Mouse (Mus musculus): ENCODE measurements around the gene Tmem74b. TPM values are rescaled to one million over a fixed set of nuclear protein-coding genes. Genes with fewer than 3 reads are reported as not detected.

The Tmem74b gene
- polyA plus RNA-seq, 1 experiment from 2014 or later = 2.8 TPM

DNA sequence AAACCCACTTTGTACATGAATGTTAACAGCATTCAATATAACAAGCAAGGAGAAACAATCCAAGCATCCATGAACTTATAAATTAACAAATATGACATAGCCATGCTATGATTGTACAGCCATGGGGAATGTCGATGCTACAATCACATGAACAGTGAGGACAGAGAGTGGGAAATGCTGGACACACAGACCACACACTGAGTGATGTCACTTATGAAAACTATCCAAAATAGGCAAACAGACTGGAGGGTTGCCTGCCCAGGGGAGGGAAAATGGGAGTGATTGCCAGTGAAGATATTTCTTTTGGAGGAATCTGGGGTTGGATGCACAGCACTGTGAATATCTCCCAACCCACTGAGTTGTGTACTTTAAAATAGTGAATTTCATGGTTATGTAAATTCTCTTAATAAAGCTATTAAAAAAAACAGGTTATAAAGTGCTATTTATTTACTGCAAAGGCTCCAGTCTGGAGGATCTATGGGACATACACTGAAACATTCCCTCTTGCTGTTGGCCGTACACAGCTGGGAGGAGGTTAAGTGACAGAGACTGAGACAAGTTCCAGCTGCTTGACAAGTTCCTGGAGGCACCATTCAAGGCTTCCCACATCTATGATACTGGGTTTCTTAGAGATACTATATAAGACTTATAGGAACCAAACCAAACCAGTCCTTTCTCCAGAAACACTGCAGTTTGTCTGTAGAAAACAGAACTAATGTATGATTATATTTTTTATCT is 14.7 kb downstream of the Tmem74b start:
- no peaks in the 10 kb centered on the region for H3K27me3 ChIP-seq (ENCODE audit: low read depth, poor library complexity, severe bottlenecking)
- H3K9me3 ChIP-seq (replicated peaks) = no peaks in the 10 kb centered on the region
- no peak overlapping the region for H3K27ac ChIP-seq
- peaks cover 66% of the 10 kb centered on the region for H3K36me3 ChIP-seq
- H3K4me3 ChIP-seq = no peak overlapping the region
- DNase-seq (ENCODE audit: low spot score) = no peak
- H3K4me1 ChIP-seq = no peaks in the 10 kb centered on the region
- WGBS = 89% methylated on average over 2 of the region's 2 CpGs

DNA sequence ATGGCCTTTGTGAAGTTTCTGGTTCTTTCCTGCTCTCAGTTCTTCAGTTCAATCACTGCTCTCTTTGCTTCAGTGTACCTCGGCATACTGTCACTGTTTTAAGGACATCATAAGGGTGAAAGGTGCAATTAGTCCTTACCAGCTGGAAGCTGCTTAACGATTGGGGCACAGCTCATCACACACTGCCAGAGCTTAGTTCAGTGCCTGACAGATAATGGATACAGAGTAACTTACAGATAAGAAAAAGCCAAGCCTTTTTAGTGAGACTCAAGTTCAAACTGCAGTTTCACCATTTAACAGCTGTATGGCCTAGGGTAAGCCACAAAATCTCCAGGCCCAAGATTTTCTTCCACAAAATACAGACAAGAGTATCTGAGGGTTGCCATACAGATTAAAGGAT is 22.3 kb downstream of the Tmem74b start:
- no peak for DNase-seq (ENCODE audit: low spot score)
- Histone ChIP-seq H3K27me3 (ENCODE audit: low read depth, poor library complexity, severe bottlenecking) (no peaks in the 10 kb centered on the region), H3K27ac (no peak overlapping the region), H3K4me3 (no peak overlapping the region), H3K36me3 (peaks cover 98% of the 10 kb centered on the region), H3K9me3 (replicated peaks) (no peaks in the 10 kb centered on the region), H3K4me1 (no peaks in the 10 kb centered on the region)
- WGBS = 82% methylated on average over 2 of the region's 2 CpGs

DNA sequence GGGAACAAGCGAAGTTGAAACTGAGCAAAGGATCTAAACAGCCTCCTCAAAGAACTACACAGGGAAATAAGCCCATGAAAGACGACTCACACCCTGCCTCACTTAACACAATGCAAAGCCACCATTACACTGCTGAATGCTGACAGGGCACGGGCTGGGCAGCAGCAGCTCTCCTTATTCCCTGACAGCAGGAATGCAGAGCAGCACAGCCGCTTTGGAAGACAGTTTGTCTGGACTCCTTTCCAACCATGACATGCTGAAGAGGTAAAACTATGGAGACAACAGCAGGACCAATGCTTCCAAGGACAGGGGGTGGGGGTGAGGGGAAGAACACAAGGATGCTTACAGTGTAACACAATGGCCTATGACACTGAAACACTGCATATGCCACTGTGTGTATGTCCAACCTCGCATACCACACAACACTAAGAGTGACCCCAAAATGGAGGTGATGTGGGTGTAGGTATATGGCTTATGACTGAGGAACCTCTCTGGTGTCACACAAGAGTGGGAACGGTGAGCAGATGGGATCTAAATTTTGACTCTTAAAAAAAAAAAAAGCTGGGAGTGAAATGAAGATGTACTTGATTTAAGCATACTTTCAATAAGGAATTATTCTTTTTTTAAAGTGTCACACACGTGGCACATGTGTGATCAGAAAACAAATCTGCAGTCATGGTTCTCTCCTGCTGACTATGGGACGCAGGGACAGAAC is 31.5 kb downstream of the Tmem74b start:
- peaks cover 62% of the 10 kb centered on the region for H3K36me3 ChIP-seq
- 87% methylated on average over 8 of the region's 8 CpGs for WGBS
- H3K4me3 ChIP-seq = no peak overlapping the region
- H3K4me1 ChIP-seq = no peaks in the 10 kb centered on the region
- DNase-seq (ENCODE audit: low spot score) = no peak
- H3K9me3 ChIP-seq (replicated peaks) = no peaks in the 10 kb centered on the region
- H3K27ac ChIP-seq = no peak overlapping the region
- no peaks in the 10 kb centered on the region for H3K27me3 ChIP-seq (ENCODE audit: low read depth, poor library complexity, severe bottlenecking)

DNA sequence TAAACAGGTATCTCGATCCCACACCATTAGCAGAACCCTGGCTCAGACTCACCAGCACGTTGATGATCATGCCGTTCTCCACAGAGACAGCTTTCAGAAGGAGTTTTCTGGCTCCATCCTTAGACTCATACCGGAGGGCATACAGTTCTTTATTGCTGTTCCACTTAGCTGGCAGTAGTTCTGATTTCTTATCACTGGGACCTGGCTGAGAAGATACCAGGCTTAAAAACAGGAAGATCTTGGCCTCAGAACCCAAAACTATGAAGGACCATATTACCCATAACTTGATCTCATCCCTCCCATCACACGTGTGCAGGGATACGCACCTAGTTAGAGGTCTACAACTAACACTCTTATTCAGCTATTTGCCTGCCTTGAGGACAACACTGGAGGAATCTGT is 33.6 kb downstream of the Tmem74b start:
- Histone ChIP-seq H3K4me1 (peaks cover 15% of the 10 kb centered on the region), H3K9me3 (replicated peaks) (no peaks in the 10 kb centered on the region), H3K27ac (no peak overlapping the region), H3K36me3 (peaks cover 44% of the 10 kb centered on the region), H3K27me3 (ENCODE audit: low read depth, poor library complexity, severe bottlenecking) (no peaks in the 10 kb centered on the region), H3K4me3 (no peak overlapping the region)
- DNase-seq (ENCODE audit: low spot score) = no peak
- 92% methylated on average over 6 of the region's 6 CpGs for WGBS

DNA sequence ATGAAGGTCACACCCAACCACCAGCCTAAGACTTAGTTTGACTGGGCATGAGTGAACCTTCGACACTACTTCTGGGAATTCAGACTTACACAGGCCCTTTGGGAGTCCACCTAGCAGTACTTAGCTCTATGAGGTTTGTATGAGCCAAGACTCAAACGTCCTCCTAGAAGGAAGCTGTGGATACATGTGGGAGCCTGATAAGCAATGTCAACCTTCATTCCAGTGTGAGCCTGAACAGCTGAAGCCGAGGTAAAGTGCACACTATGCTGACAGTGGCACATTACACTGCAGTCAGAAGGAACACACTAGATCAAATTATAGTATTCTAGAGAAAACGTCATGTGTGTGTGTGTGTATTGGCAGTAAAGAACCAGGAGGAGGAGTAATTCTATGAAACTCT is 36.7 kb downstream of the Tmem74b start:
- DNase-seq (ENCODE audit: low spot score) = no peak
- Histone ChIP-seq H3K36me3 (peaks cover 24% of the 10 kb centered on the region), H3K27me3 (ENCODE audit: low read depth, poor library complexity, severe bottlenecking) (no peaks in the 10 kb centered on the region), H3K27ac (no peak overlapping the region), H3K4me3 (no peak overlapping the region), H3K9me3 (replicated peaks) (no peaks in the 10 kb centered on the region), H3K4me1 (peaks cover 24% of the 10 kb centered on the region)
- 86% methylated on average over 4 of the region's 4 CpGs for WGBS

DNA sequence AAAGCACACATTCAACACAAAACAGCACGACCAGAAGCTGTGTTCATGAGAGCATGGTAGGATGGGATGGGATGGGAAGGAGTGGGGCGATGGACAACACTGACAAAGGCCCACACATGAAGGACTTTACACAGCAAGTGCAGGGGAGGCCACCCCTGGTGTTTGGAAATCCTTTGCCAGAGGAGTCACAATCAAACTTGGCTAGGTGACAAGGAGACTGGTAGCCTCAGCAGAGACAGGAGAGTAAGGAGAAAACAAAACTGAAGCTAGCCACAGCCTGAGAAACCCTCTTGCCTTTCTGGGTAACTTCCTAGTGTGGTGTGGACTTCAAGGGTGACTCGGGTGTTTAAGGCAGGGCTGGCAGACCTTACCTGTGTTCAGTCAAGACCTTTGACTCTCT is 37.3 kb downstream of the Tmem74b start:
- Histone ChIP-seq H3K27me3 (ENCODE audit: low read depth, poor library complexity, severe bottlenecking) (no peaks in the 10 kb centered on the region), H3K4me3 (no peak overlapping the region), H3K27ac (no peak overlapping the region), H3K9me3 (replicated peaks) (no peaks in the 10 kb centered on the region), H3K4me1 (peaks cover 24% of the 10 kb centered on the region), H3K36me3 (peaks cover 18% of the 10 kb centered on the region)
- WGBS = 97% methylated on average over 3 of the region's 3 CpGs
- no peak for DNase-seq (ENCODE audit: low spot score)

DNA sequence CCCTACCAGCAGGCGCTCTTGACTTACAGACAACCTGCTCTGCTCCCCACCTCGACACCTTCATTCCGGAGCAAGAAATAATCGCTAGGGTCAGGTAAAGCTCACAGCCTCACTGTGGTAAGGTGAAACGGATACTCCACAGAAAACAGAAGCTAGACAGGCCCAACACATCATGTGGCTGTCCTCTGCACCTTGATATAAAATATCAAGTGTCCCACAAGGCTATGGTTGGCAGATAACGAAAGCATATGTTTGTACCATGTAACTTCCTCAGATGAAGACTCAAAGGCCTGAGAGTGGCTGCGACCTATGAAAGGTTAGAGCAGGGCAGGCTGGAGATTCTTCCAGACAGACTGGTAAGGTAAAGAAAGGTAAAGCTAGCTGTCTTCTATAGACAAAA is 37.7 kb downstream of the Tmem74b start:
- H3K27me3 ChIP-seq (ENCODE audit: low read depth, poor library complexity, severe bottlenecking) = no peaks in the 10 kb centered on the region
- DNase-seq (ENCODE audit: low spot score) = no peak
- H3K4me1 ChIP-seq = peaks cover 24% of the 10 kb centered on the region
- H3K36me3 ChIP-seq = peaks cover 14% of the 10 kb centered on the region
- no peak overlapping the region for H3K27ac ChIP-seq
- WGBS = 92% methylated on average over 7 of the region's 7 CpGs
- 0 out of 2 replicates have a peak overlapping the region, but pooled peaks have one; percentile 84 for H3K4me3 ChIP-seq
- no peaks in the 10 kb centered on the region for H3K9me3 ChIP-seq (replicated peaks)

DNA sequence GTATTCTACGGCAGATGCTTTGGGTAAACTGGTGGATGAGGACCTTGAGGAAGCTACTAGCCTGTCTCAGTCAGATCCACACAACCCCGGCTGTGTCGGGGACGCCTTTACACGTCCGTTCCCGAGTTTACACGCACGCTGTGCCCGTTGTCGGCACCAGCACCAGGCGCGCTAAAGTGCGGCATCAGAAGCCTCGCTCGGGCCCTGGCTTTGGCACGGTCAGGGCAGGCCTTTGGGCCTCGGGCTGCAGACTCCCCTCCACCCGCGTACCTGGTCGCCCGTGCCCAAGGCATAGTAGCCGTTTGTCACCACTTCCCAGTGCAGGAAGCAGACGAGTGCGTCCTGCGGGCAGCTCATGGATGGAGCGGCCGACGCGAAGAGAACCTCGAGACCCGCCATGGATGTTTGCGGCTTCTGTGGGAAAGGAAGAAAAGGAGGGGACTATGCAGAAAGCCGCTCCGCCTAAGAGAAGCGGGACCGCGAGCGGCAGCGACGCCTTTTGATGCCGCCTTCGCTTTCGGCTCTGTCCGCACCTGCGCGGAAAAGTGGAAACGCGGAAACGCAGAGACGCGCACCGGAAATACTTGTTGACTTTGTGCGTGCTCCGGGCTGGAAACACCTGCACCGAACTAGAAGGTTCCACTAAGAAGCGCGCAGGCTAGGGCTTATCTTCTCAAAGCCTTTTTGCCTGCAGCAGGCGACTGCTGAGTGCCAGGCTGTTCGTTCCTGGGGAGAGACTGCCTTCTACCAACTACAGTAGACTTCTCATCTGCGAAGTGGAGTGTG is 39.1 kb downstream of the Tmem74b start:
- Histone ChIP-seq H3K36me3 (peaks cover 2% of the 10 kb centered on the region; the same call in 1 of the 2 replicates), H3K27me3 (ENCODE audit: low read depth, poor library complexity, severe bottlenecking) (0 out of 2 replicates have a peak, but pooled peaks cover 1% of the 10 kb centered on the region), H3K4me1 (peaks cover 24% of the 10 kb centered on the region), H3K9me3 (replicated peaks) (no peaks in the 10 kb centered on the region), H3K27ac (peak overlapping the region; percentile 85), H3K4me3 (peak overlapping the region; percentile 84)
- DNase-seq (ENCODE audit: low spot score) = peak; percentile 86
- WGBS = under 1% methylated on average over 61 of the region's 61 CpGs

DNA sequence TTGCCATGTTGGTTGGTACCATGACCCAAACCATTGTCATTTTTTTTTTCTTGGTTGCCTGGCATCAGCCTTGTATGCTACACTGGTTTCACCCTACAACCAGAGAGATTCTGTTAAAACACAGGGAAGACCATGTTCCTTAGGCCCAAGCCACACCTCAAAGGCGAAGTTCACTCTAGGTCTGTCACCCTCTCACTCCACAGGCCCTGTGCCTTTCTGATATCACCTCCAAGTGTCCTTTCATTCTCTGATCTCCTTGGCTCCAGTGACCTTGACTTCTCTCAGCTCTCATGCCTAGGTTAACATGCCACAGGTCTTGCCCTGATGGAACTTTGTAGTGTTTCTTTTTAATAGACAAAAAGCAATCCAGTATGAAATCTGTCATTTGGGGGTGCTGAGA is 40.3 kb downstream of the Tmem74b start:
- peaks cover 2% of the 10 kb centered on the region; the same call in 1 of the 2 replicates for H3K36me3 ChIP-seq
- WGBS = 84% methylated on average over 1 of the region's 1 CpGs
- H3K27ac ChIP-seq = no peak overlapping the region
- H3K27me3 ChIP-seq (ENCODE audit: low read depth, poor library complexity, severe bottlenecking) = peaks cover 6% of the 10 kb centered on the region; the same call in 1 of the 2 replicates
- peaks cover 24% of the 10 kb centered on the region for H3K4me1 ChIP-seq
- no peak overlapping the region for H3K4me3 ChIP-seq
- H3K9me3 ChIP-seq (replicated peaks) = no peaks in the 10 kb centered on the region
- no peak for DNase-seq (ENCODE audit: low spot score)

DNA sequence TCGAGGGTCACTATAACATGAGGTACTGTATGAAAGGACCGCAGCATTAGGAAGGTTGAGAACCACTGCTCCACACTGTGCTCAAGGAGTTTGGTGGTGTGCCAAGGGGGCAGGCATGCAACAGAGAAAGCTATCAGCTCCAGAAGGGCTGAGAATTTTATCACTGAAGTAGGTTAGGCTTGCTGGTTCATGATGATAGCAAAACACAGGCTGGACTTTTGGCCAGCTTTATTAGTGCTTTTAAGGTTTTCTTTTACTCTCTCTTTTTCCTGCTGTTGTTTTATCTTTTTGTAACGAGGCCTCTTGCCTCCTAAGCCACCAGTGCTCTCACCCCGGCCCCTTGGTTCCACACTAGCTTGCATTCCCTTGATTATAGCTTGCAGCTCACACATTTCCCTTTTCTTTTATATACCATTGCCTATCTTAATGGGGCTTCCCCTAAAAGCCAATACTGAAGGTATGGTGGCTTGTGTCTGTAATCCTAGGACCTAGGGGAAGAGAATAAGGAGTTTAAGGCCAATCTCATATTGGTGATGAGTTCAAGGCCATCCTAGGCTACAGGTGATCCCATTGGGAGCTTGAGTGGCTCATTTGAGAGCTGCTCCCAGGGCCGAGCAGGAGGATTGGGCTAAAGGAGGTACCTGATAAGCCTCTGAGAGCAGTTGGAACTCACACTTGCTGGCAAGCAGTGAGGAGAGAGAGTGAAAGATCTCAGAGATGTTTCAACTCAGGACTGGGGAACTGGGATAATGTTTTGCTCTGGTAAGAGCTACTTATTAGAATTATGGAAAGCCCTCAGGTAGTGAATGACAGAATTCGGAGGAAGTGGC is 41.3 kb downstream of the Tmem74b start:
- Histone ChIP-seq H3K9me3 (replicated peaks) (no peaks in the 10 kb centered on the region), H3K36me3 (peaks cover 2% of the 10 kb centered on the region; the same call in 1 of the 2 replicates), H3K4me1 (peaks cover 25% of the 10 kb centered on the region), H3K27ac (no peak overlapping the region), H3K4me3 (no peak overlapping the region), H3K27me3 (ENCODE audit: low read depth, poor library complexity, severe bottlenecking) (peaks cover 6% of the 10 kb centered on the region)
- DNase-seq (ENCODE audit: low spot score) = no peak
- WGBS = 70% methylated on average over 6 of the region's 6 CpGs

DNA sequence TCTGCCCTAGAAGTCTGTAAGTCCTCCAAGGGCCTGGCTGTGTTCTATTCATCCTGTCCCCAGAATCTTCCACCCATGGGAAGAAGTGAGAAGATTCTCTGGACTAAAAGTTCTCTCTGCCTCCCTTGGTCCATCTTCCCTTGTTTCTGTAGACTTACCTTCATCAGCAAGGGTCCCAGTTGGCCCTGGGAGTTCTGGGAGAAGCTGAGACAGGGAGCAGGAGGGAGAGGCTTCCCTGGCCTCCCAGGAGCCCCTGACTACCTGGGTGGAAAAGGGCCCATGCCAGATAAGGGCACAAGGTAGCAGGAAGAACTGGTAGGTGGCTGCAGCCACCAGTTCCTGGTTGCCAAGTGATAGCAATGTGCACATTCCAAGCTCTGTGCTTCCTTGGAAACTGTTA is 42.0 kb downstream of the Tmem74b start, which contains the start of gene Psmf1:
TSS of gene Psmf1 (minus strand) at position 342 of the 400 bp plus-strand sequence.
- no peak within 1 kb of the TSS for H3K27ac ChIP-seq
- H3K27me3 ChIP-seq (ENCODE audit: low read depth, poor library complexity, severe bottlenecking) = peaks cover 6% of the 10 kb centered on the region
- DNase-seq (ENCODE audit: low spot score) = no peak
- peaks cover 31% of the 10 kb centered on the region for H3K4me1 ChIP-seq
- H3K36me3 ChIP-seq = peaks cover 2% of the 10 kb centered on the region; the same call in 1 of the 2 replicates
- H3K9me3 ChIP-seq (replicated peaks) = no peaks in the 10 kb centered on the region
- H3K4me3 ChIP-seq = no peak within 1 kb of the TSS

Data from limb, embryonic 10.5 days (tissue).